Mouse (Mus musculus) CH12.LX (cell line): ENCODE data around the gene Arpc5l. TPM values are rescaled to one million over a fixed set of nuclear protein-coding genes. Genes with fewer than 3 reads are reported as not detected.

Experiments used
- DNase-seq: peaks from one replicate; pipeline ENCODE4 v3.0.0-alpha.2; 2013; ENCODE audit errors: extremely low read depth
- H3K27ac ChIP-seq: 2 replicates; pipeline ENCODE4 v1.5.1; 2012; ENCODE audit warnings: low read depth, mild to moderate bottlenecking, control low read depth, moderate library complexity; ENCODE audit not compliant: insufficient read depth
- H3K27me3 ChIP-seq: replicated peaks from 2 replicates; pipeline ENCODE3; 2012; ENCODE audit warnings: inconsistent platforms
- H3K36me3 ChIP-seq, 2 experiments: replicated peaks in 1 of 2; 2 replicates each; pipeline versions ENCODE3 to v1.6.1; 2012; ENCODE audit warnings: inconsistent platforms in 1 of 2, low read length in 1 of 2, mild to moderate bottlenecking in 1 of 2, mixed read lengths in 1 of 2, moderate library complexity in 1 of 2; ENCODE audit not compliant: control insufficient read depth in 1 of 2, insufficient read depth in 1 of 2
- H3K4me1 ChIP-seq, 2 experiments: 2 replicates each; pipeline ENCODE4 v1.6.1; 2012; ENCODE audit warnings: inconsistent platforms in 1 of 2, moderate library complexity in 1 of 2; ENCODE audit not compliant: insufficient read depth in 2 of 2, control insufficient read depth in 1 of 2
- H3K4me2 ChIP-seq: 2 replicates; pipeline ENCODE4 v1.6.1; 2012; ENCODE audit warnings: low read depth, mild to moderate bottlenecking, control low read depth; ENCODE audit not compliant: poor library complexity, insufficient read depth, severe bottlenecking
- H3K4me3 ChIP-seq, 3 experiments: fragments of 150-350 bp in 1 of 3; sonication (generic) in 1 of 3; replicated peaks in 1 of 3; 2 replicates each; pipeline versions ENCODE3 to v1.5.1; 2011 to 2012; ENCODE audit warnings: low read depth in 2 of 3, low read length in 2 of 3, mild to moderate bottlenecking in 2 of 3, moderate library complexity in 2 of 3, control low read depth in 1 of 3, improper control_type of control experiment in 1 of 3, inconsistent platforms in 1 of 3, mixed read lengths in 1 of 3; ENCODE audit not compliant: poor library complexity in 1 of 3
- H3K79me2 ChIP-seq: replicated peaks from 2 replicates; pipeline ENCODE4 v1.6.1; 2012; ENCODE audit warnings: mild to moderate bottlenecking, moderate library complexity; ENCODE audit not compliant: control insufficient read depth, poor library complexity, insufficient read depth, severe bottlenecking; ENCODE audit errors: extremely low read depth
- H3K9ac ChIP-seq: 2 replicates; pipeline ENCODE4 v1.6.1; 2012; ENCODE audit warnings: low read depth, mild to moderate bottlenecking, control low read depth, moderate library complexity; ENCODE audit not compliant: insufficient read depth
- H3K9me3 ChIP-seq: replicated peaks from 2 replicates; pipeline ENCODE3; 2012; ENCODE audit warnings: low read length, inconsistent platforms, mixed read lengths
- CHD2 ChIP-seq: IDR thresholded peaks from 2 replicates; pipeline ENCODE4 v1.6.1; 2011; ENCODE audit warnings: low read length, improper control_type of control experiment
- CTCF ChIP-seq, 2 experiments: IDR thresholded peaks in 1 of 2; conservative IDR thresholded peaks in 1 of 2; 2 replicates each; pipeline ENCODE4 v1.5.1; 2011 to 2012; ENCODE audit warnings: low read depth in 2 of 2, low read length in 2 of 2, improper control_type of control experiment in 1 of 2, inconsistent platforms in 1 of 2, mild to moderate bottlenecking in 1 of 2, moderate library complexity in 1 of 2
- E2F4 ChIP-seq: IDR thresholded peaks from 2 replicates; pipeline ENCODE4 v1.6.1; 2011; ENCODE audit warnings: low read depth, low read length, improper control_type of control experiment; ENCODE audit not compliant: insufficient replicate concordance
- EP300 ChIP-seq: IDR thresholded peaks from 2 replicates; pipeline ENCODE4 v1.6.1; 2011; ENCODE audit warnings: low read length, improper control_type of control experiment
- GABPA ChIP-seq: IDR thresholded peaks from 2 replicates; pipeline ENCODE4 v1.6.1; 2012; ENCODE audit warnings: low read depth, low read length, improper control_type of control experiment, inconsistent platforms; ENCODE audit not compliant: insufficient replicate concordance
- MAFK ChIP-seq: IDR thresholded peaks from 2 replicates; pipeline ENCODE4 v1.6.1; 2011; ENCODE audit warnings: low read length, improper control_type of control experiment; ENCODE audit not compliant: insufficient replicate concordance
- MAZ ChIP-seq: IDR thresholded peaks from 2 replicates; pipeline ENCODE4 v1.6.1; 2012; ENCODE audit warnings: low read depth, mild to moderate bottlenecking, inconsistent platforms, low read length, improper control_type of control experiment, moderate library complexity
- MXI1 ChIP-seq: IDR thresholded peaks from 2 replicates; pipeline ENCODE4 v1.6.1; 2011; ENCODE audit warnings: mild to moderate bottlenecking, low read depth, low read length, improper control_type of control experiment
- MYC ChIP-seq: IDR thresholded peaks from 2 replicates; pipeline ENCODE4 v1.6.1; 2011; ENCODE audit warnings: low read depth, mild to moderate bottlenecking, improper control_type of control experiment, low read length
- NRF1 ChIP-seq: IDR thresholded peaks from 2 replicates; pipeline ENCODE4 v1.6.1; 2014; ENCODE audit warnings: low read depth, mild to moderate bottlenecking, inconsistent platforms, low read length, improper control_type of control experiment, moderate library complexity
- POLR2AphosphoS2 ChIP-seq: IDR thresholded peaks from 2 replicates; pipeline ENCODE4 v1.6.1; 2011; ENCODE audit warnings: low read depth, low read length, improper control_type of control experiment
- RCOR1 ChIP-seq: conservative IDR thresholded peaks from 2 replicates; pipeline ENCODE4 v1.6.1; 2012; ENCODE audit warnings: low read depth, mild to moderate bottlenecking, inconsistent platforms, low read length, improper control_type of control experiment
- SMC3 ChIP-seq: IDR thresholded peaks from 2 replicates; pipeline ENCODE4 v1.6.1; 2011; ENCODE audit warnings: low read depth, low read length, improper control_type of control experiment
- TBP ChIP-seq: conservative IDR thresholded peaks from 2 replicates; pipeline ENCODE4 v1.6.1; 2011; ENCODE audit warnings: low read depth, low read length, improper control_type of control experiment
- TCF12 ChIP-seq: IDR thresholded peaks from 2 replicates; pipeline ENCODE4 v1.6.1; 2014; ENCODE audit warnings: low read depth, mild to moderate bottlenecking, inconsistent platforms, low read length, improper control_type of control experiment
- UBTF ChIP-seq: IDR thresholded peaks from 2 replicates; pipeline ENCODE4 v1.6.1; 2012; ENCODE audit warnings: low read depth, mild to moderate bottlenecking, inconsistent platforms, low read length, improper control_type of control experiment, moderate library complexity
- USF1 ChIP-seq: IDR thresholded peaks from 2 replicates; pipeline ENCODE4 v1.6.1; 2014; ENCODE audit warnings: low read depth, mild to moderate bottlenecking, inconsistent platforms, low read length, improper control_type of control experiment
- USF2 ChIP-seq: conservative IDR thresholded peaks from 2 replicates; pipeline ENCODE4 v1.6.1; 2011; ENCODE audit warnings: low read depth, low read length, improper control_type of control experiment
- ZMIZ1 ChIP-seq: IDR thresholded peaks from 2 replicates; pipeline ENCODE4 v1.6.1; 2012; ENCODE audit warnings: low read depth, mild to moderate bottlenecking, inconsistent platforms, low read length, improper control_type of control experiment
- dilution Hi-C: fragments of 300-500 bp; cut with MboI; formaldehyde crosslinking; loops from 2 replicates; pipeline ENCODE4 v1.14.3; 2020; ENCODE audit warnings: low sequenced_read_pairs; ENCODE audit not compliant: extremely low pct_unique_long_range_greater_than_20kb, extremely low pct_ligation_motif_present
- in situ Hi-C: fragments of 300-500 bp; cut with MboI; formaldehyde crosslinking; loops from 3 replicates; pipeline ENCODE4 v1.14.3; 2019; ENCODE audit warnings: low sequenced_read_pairs, low pct_ligation_motif_present, low pct_unique_long_range_greater_than_20kb, mixed read lengths
- polyA plus RNA-seq: library from polyadenylated mRNA; unstranded; fragments of >175 nt; gene quantifications from 2 replicates; pipeline ENCODE4 v1.2.1, GENCODE M21; 2012; ENCODE audit warnings: low read depth; ENCODE audit not compliant: insufficient read length
- total RNA-seq, 2 experiments: library from RNA; depleted of rRNA; stranded (reverse); fragments of 300-350 nt in 1 of 2; fragments of >200 nt in 1 of 2; gene quantifications; 2 replicates each; pipeline ENCODE4 v1.2.3; 2012 to 2014

Gene Arpc5l
- total and polyA plus RNA-seq, 3 experiments = 139 to 300 (median 212) TPM

GRCm38 (mm10) chr2:38969650-38970049 is 35.5 kb upstream of the Arpc5l start:
- Histone ChIP-seq H3K4me1 (peaks cover 2 to 23% of the 10 kb centered on the region in 2 experiments; a peak in 3 of 4 replicates), H3K4me2 (no peak overlapping the region), H3K27me3 (no peaks in the 10 kb centered on the region), H3K9ac (no peak overlapping the region), H3K9me3 (no peaks in the 10 kb centered on the region), H3K79me2 (no peaks in the 10 kb centered on the region), H3K36me3 (no peaks in the 10 kb centered on the region), H3K27ac (no peak overlapping the region), H3K4me3 (no peak overlapping the region)
- in situ Hi-C loops (no loop called here), dilution Hi-C loops (no loop called here)
- no peak for DNase-seq
- TF ChIP-seq ZMIZ1 (no peak), UBTF (no peak), RCOR1 (no peak), USF2 (no peak), POLR2AphosphoS2 (no peak), CHD2 (no peak), TBP (no peak), E2F4 (no peak), SMC3 (no peak), MAFK (no peak), MXI1 (no peak), USF1 (no peak), MAZ (no peak), EP300 (no peak), TCF12 (no peak), MYC (no peak), NRF1 (no peak), CTCF (conservative IDR thresholded peaks at IDR 0.05 in 1 of 2, IDR thresholded peaks at IDR 0.05 in 1 of 2; ENCODE audit: low read depth in 2 of 2, low read length in 2 of 2) (no peak), GABPA (no peak)

GRCm38 (mm10) chr2:38970057-38970456 is 35.1 kb upstream of the Arpc5l start:
- dilution Hi-C loops = no loop called here
- H3K27ac ChIP-seq = no peak overlapping the region

More at GRCm38 (mm10) chr2:38970057-38970456, 35.1 kb upstream of the Arpc5l start:
- DNase-seq = no peak
- no peaks in the 10 kb centered on the region for H3K27me3 ChIP-seq
- no peak overlapping the region for H3K4me3 ChIP-seq
- no peaks in the 10 kb centered on the region for H3K79me2 ChIP-seq
- no peak for TF ChIP-seq MYC
- in situ Hi-C loops = no loop called here
- H3K4me1 ChIP-seq = peaks cover 2 to 24% of the 10 kb centered on the region in 2 experiments; a peak in 3 of 4 replicates
- no peaks in the 10 kb centered on the region for H3K36me3 ChIP-seq
- no peak overlapping the region for H3K9ac ChIP-seq
- H3K9me3 ChIP-seq = no peaks in the 10 kb centered on the region
- no peak overlapping the region for H3K4me2 ChIP-seq
